11 mouse cellular contexts compared by ENCODE assay signal in genomic region chr4:88878246-88878645, GRCm38 (mm10). TPM values are rescaled to one million over a fixed set of nuclear protein-coding genes. Genes with fewer than 3 reads are reported as not detected.
A peak's percentile ranks its signal among the peaks of the same experiment; 100 is the strongest.
DNase-seq lines count a peak whose midpoint lies in the region; ATAC-seq and TF ChIP-seq lines count a peak whose summit lies in the region.
"Had no signal": no experiment of that assay in that cellular context is flagged by ENCODE, and none has a peak within 500 bp of the region (broad histone marks: within the 10 kb centered on the region; RNA-seq: fewer than 3 reads in every experiment).

No protein-coding gene starts in this region.

- H3K27ac ChIP-seq in thymus, adult 2 months (ENCODE audit: control insufficient read depth, insufficient read depth, low read length): no peak overlapping the region
- no peak overlapping the region for H3K27ac ChIP-seq in liver, embryonic 14.5 days
- H3K27ac ChIP-seq in forebrain, embryonic 11.5 days (ENCODE audit: low read depth, low read length): no peak overlapping the region
- H3K27ac ChIP-seq: embryonic facial prominence, embryonic 12.5 days; gastrocnemius, adult 2 months; limb, embryonic 12.5 days had no signal

- H3K4me2 ChIP-seq in liver, embryonic 14.5 days (ENCODE audit: low read depth): peak overlapping the region; percentile 54
- H3K4me2 ChIP-seq in forebrain, embryonic 11.5 days (ENCODE audit: low read depth, low read length, severe bottlenecking): no peak overlapping the region
- H3K4me2 ChIP-seq: embryonic facial prominence, embryonic 12.5 days; limb, embryonic 12.5 days had no signal

- H3K4me3 ChIP-seq in thymus, adult 2 months (ENCODE audit: control insufficient read depth, insufficient read depth, low read length): no peak overlapping the region
- H3K4me3 ChIP-seq in liver, embryonic 14.5 days (ENCODE audit: insufficient read depth in 1 of 2, low read depth in 2 of 2, low read length in 2 of 2): no peak overlapping the region
- no peak overlapping the region for H3K4me3 ChIP-seq in forebrain, embryonic 11.5 days (ENCODE audit: low read depth, low read length)
- H3K4me3 ChIP-seq: embryonic facial prominence, embryonic 12.5 days; gastrocnemius, adult 2 months; limb, embryonic 12.5 days had no signal

- 0 out of 2 replicates have a peak, but pooled peaks cover 3% of the 10 kb centered on the region for H3K4me1 ChIP-seq in thymus, adult 2 months (replicated peaks; ENCODE audit: control insufficient read depth, insufficient read depth, low read length)
- H3K4me1 ChIP-seq in liver, embryonic 14.5 days (replicated peaks; ENCODE audit: control insufficient read depth in 2 of 2, insufficient read depth in 2 of 2, low read length in 1 of 2): peaks cover 16 to 29% of the 10 kb centered on the region in 2 experiments
- no peaks in the 10 kb centered on the region for H3K4me1 ChIP-seq in forebrain, embryonic 11.5 days (replicated peaks; ENCODE audit: control insufficient read depth, insufficient read depth, low read length)
- H3K4me1 ChIP-seq: embryonic facial prominence, embryonic 12.5 days; limb, embryonic 12.5 days had no signal

- peak; percentile 46 for ATAC-seq in inflammation-experienced regulatory T-cells, adult 6 months
- ATAC-seq in liver, embryonic 14.5 days (ENCODE audit: insufficient read depth): peak; percentile 52
- no peak for ATAC-seq in forebrain, embryonic 11.5 days (replicated peaks; ENCODE audit: low FRiP score)

- no peaks in the 10 kb centered on the region for H3K9me3 ChIP-seq in liver, embryonic 14.5 days (ENCODE audit: control insufficient read depth, low read length)
- no peaks in the 10 kb centered on the region for H3K9me3 ChIP-seq in forebrain, embryonic 11.5 days (ENCODE audit: control insufficient read depth, low read length)
- H3K9me3 ChIP-seq: embryonic facial prominence, embryonic 12.5 days; limb, embryonic 12.5 days had no signal

- peak; percentile 16 for DNase-seq in thymus, adult 2 months
- DNase-seq in thymus, adult 18-20 months: no peak
- peak; percentile 31 to 45 (median 35) for DNase-seq in liver, embryonic 14.5 days (ENCODE audit: low read depth in 3 of 3, low spot score in 3 of 3)
- DNase-seq in yolk sac, embryonic 10.5 days (ENCODE audit: low spot score): peak; percentile 24
- no peak for DNase-seq in forebrain, embryonic 11.5 days (ENCODE audit: low spot score)
- no peak for DNase-seq in testis, postnatal 10 days (ENCODE audit: low spot score)
- DNase-seq: gastrocnemius, adult 2 months; right cerebral cortex, postnatal 25 days had no signal

- TF ChIP-seq POLR2A in thymus, adult 2 months (IDR thresholded peaks at IDR 0.05; ENCODE audit: control insufficient read depth, extremely low read depth, insufficient read depth, low read length, poor library complexity): no peak

- 10% methylated on average over 10 of the region's 10 CpGs for WGBS in thymus, adult 2 months
- WGBS in liver, embryonic 14.5 days (ENCODE audit: insufficient replicate concordance): 6% methylated on average over 10 of the region's 10 CpGs
- WGBS in forebrain, embryonic 11.5 days: 43% methylated on average over 10 of the region's 10 CpGs

- no peak for TF ChIP-seq CTCF in thymus, adult 2 months (IDR thresholded peaks at IDR 0.05; ENCODE audit: borderline replicate concordance, control insufficient read depth, extremely low read depth, insufficient read depth, low read length, poor library complexity)
- TF ChIP-seq CTCF in liver, embryonic 14.5 days (IDR thresholded peaks at IDR 0.05; ENCODE audit: low read depth): no peak

- H3K36me3 ChIP-seq in thymus, adult 2 months (ENCODE audit: control insufficient read depth, insufficient read depth, low read length): no peaks in the 10 kb centered on the region
- no peaks in the 10 kb centered on the region for H3K36me3 ChIP-seq in liver, embryonic 14.5 days (replicated peaks; ENCODE audit: control insufficient read depth, insufficient read depth, low read depth)
- H3K36me3 ChIP-seq in forebrain, embryonic 11.5 days (ENCODE audit: control insufficient read depth, insufficient read depth, low read length): no peaks in the 10 kb centered on the region
- H3K36me3 ChIP-seq: embryonic facial prominence, embryonic 12.5 days; limb, embryonic 12.5 days had no signal

- H3K9ac ChIP-seq in liver, embryonic 14.5 days (replicated peaks): no peak overlapping the region
- H3K9ac ChIP-seq in forebrain, embryonic 11.5 days (ENCODE audit: low read length): no peak overlapping the region
- H3K9ac ChIP-seq: embryonic facial prominence, embryonic 12.5 days; limb, embryonic 12.5 days had no signal

- H3K27me3 ChIP-seq in thymus, adult 2 months (ENCODE audit: control insufficient read depth, insufficient read depth, low read length): no peaks in the 10 kb centered on the region
- H3K27me3 ChIP-seq in liver, embryonic 14.5 days (ENCODE audit: control insufficient read depth, insufficient read depth, low read length): no peaks in the 10 kb centered on the region
- no peaks in the 10 kb centered on the region for H3K27me3 ChIP-seq in forebrain, embryonic 11.5 days (ENCODE audit: control insufficient read depth, insufficient read depth, low read length)
- H3K27me3 ChIP-seq: embryonic facial prominence, embryonic 12.5 days; limb, embryonic 12.5 days had no signal

- no peak for TF ChIP-seq EP300 in liver, embryonic 14.5 days (IDR thresholded peaks at IDR 0.05; ENCODE audit: low read depth)

RNA-seq across cellular contexts. Expression of gene Ifne, which starts 1.8 kb away (rescaled TPM):
- polyA plus RNA-seq in thymus, adult 2 months (2012; rRNA removed): not detected in 2 replicates
- polyA plus RNA-seq in inflammation-experienced regulatory T-cells, adult 6 months (2017; shearing (Covaris generic)): not detected
- not detected in 2 replicates for polyA plus RNA-seq in liver, embryonic 14.5 days (2012; rRNA removed)
- polyA plus RNA-seq in liver, embryonic 14.5 days (2014; fragmentation: Nextera tagmentation; extraction: Ambion mirVana): not detected in 2 replicates
- polyA plus RNA-seq in forebrain, embryonic 11.5 days (2014; fragmentation: Nextera tagmentation; extraction: Ambion mirVana): not detected in 2 replicates
- polyA plus RNA-seq: embryonic facial prominence, embryonic 12.5 days; limb, embryonic 12.5 days had no signal

RNA-seq across cellular contexts. Expression of gene Ifna1, which starts 28.4 kb away (rescaled TPM):
- not detected in 2 replicates for polyA plus RNA-seq in thymus, adult 2 months (2012; rRNA removed)
- not detected for polyA plus RNA-seq in inflammation-experienced regulatory T-cells, adult 6 months (2017; shearing (Covaris generic))
- not detected in 2 replicates for polyA plus RNA-seq in liver, embryonic 14.5 days (2012; rRNA removed)
- not detected in 2 replicates for polyA plus RNA-seq in liver, embryonic 14.5 days (2014; fragmentation: Nextera tagmentation; extraction: Ambion mirVana)
- not detected in 2 replicates for polyA plus RNA-seq in forebrain, embryonic 11.5 days (2014; fragmentation: Nextera tagmentation; extraction: Ambion mirVana)
- polyA plus RNA-seq: embryonic facial prominence, embryonic 12.5 days; limb, embryonic 12.5 days had no signal

RNA-seq across cellular contexts. Expression of gene Ifna4, which starts 36.6 kb away (rescaled TPM):
- polyA plus RNA-seq in thymus, adult 2 months (2012; rRNA removed): not detected in 2 replicates
- polyA plus RNA-seq in inflammation-experienced regulatory T-cells, adult 6 months (2017; shearing (Covaris generic)): under 1 TPM in 1 of 3 experiments, not detected in 2; 0.63 TPM
- not detected in 2 replicates for polyA plus RNA-seq in liver, embryonic 14.5 days (2012; rRNA removed)
- polyA plus RNA-seq in liver, embryonic 14.5 days (2014; fragmentation: Nextera tagmentation; extraction: Ambion mirVana): not detected in 2 replicates
- polyA plus RNA-seq in forebrain, embryonic 11.5 days (2014; fragmentation: Nextera tagmentation; extraction: Ambion mirVana): not detected in 2 replicates
- polyA plus RNA-seq: embryonic facial prominence, embryonic 12.5 days; limb, embryonic 12.5 days had no signal

RNA-seq across cellular contexts. Expression of gene Ifna5, which starts 42.9 kb away (rescaled TPM):
- not detected in 2 replicates for polyA plus RNA-seq in thymus, adult 2 months (2012; rRNA removed)
- not detected for polyA plus RNA-seq in inflammation-experienced regulatory T-cells, adult 6 months (2017; shearing (Covaris generic))
- not detected in 2 replicates for polyA plus RNA-seq in liver, embryonic 14.5 days (2012; rRNA removed)
- not detected in 2 replicates for polyA plus RNA-seq in liver, embryonic 14.5 days (2014; fragmentation: Nextera tagmentation; extraction: Ambion mirVana)
- polyA plus RNA-seq in forebrain, embryonic 11.5 days (2014; fragmentation: Nextera tagmentation; extraction: Ambion mirVana): not detected in 2 replicates
- polyA plus RNA-seq: embryonic facial prominence, embryonic 12.5 days; limb, embryonic 12.5 days had no signal

RNA-seq across cellular contexts. Expression of gene Ifna6, which starts 51.0 kb away (rescaled TPM):
- not detected in 2 replicates for polyA plus RNA-seq in thymus, adult 2 months (2012; rRNA removed)
- polyA plus RNA-seq in inflammation-experienced regulatory T-cells, adult 6 months (2017; shearing (Covaris generic)): not detected
- not detected in 2 replicates for polyA plus RNA-seq in liver, embryonic 14.5 days (2012; rRNA removed)
- not detected in 2 replicates for polyA plus RNA-seq in liver, embryonic 14.5 days (2014; fragmentation: Nextera tagmentation; extraction: Ambion mirVana)
- not detected in 2 replicates for polyA plus RNA-seq in forebrain, embryonic 11.5 days (2014; fragmentation: Nextera tagmentation; extraction: Ambion mirVana)
- polyA plus RNA-seq: embryonic facial prominence, embryonic 12.5 days; limb, embryonic 12.5 days had no signal

Comparison
In these comparisons a context has a peak if more than half of its experiments do, and no peak if none do; other contexts are left out.
1. DNase-seq: peak in thymus, adult 2 months (single experiment), liver, embryonic 14.5 days (3 of 3) and yolk sac, embryonic 10.5 days (single experiment); none in thymus, adult 18-20 months (0 of 2), forebrain, embryonic 11.5 days (single experiment) and testis, postnatal 10 days (single experiment).